Mouse (Mus musculus) embryonic facial prominence, embryonic 13.5 days (tissue): ENCODE measurements around the gene Ccdc187. TPM values are rescaled to one million over a fixed set of nuclear protein-coding genes. Genes with fewer than 3 reads are reported as not detected.

Experiments used
- ATAC-seq: fragments of 200-750 bp; cut with Nextera tagmentation; 2 replicates; pipeline ENCODE4 v1.8.0; 2017; ENCODE audit warnings: low read depth; ENCODE audit not compliant: insufficient number of reproducible peaks, insufficient read depth, low FRiP score, low TSS enrichment
- H3K27ac ChIP-seq: fragments of 300-500 bp; sonication (generic); 2 replicates; pipeline ENCODE4 v1.5.1; 2015; ENCODE audit warnings: moderate library complexity, mild to moderate bottlenecking, inconsistent platforms
- H3K27me3 ChIP-seq: fragments of 300-500 bp; sonication (generic); 2 replicates; pipeline ENCODE4 v1.6.1; 2015; ENCODE audit warnings: mild to moderate bottlenecking, inconsistent platforms
- H3K36me3 ChIP-seq: fragments of 300-500 bp; sonication (generic); 2 replicates; pipeline ENCODE4 v1.6.1; 2015; ENCODE audit warnings: mild to moderate bottlenecking, inconsistent platforms
- H3K4me1 ChIP-seq: fragments of 300-500 bp; sonication (generic); 2 replicates; pipeline ENCODE4 v1.6.1; 2015; ENCODE audit warnings: inconsistent platforms
- H3K4me2 ChIP-seq: fragments of 300-500 bp; sonication (generic); 2 replicates; pipeline ENCODE4 v1.6.1; 2015; ENCODE audit warnings: moderate library complexity, mild to moderate bottlenecking, inconsistent platforms
- H3K4me3 ChIP-seq: fragments of 300-500 bp; sonication (generic); 2 replicates; pipeline ENCODE4 v1.5.1; 2015; ENCODE audit warnings: mild to moderate bottlenecking, inconsistent platforms
- H3K9ac ChIP-seq: fragments of 300-500 bp; sonication (generic); 2 replicates; pipeline ENCODE4 v1.6.1; 2015; ENCODE audit warnings: mild to moderate bottlenecking, inconsistent platforms
- H3K9me3 ChIP-seq: fragments of 300-500 bp; sonication (generic); 2 replicates; pipeline ENCODE4 v1.6.1; 2016; ENCODE audit warnings: inconsistent platforms
- WGBS: fragments of 180-500 bp; shearing (Covaris S2); methylation state at CpG from one replicate; pipeline ENCODE4 v1.1.7; 2015; ENCODE audit warnings: mixed read lengths; 5-methylcytosine and 5-hydroxymethylcytosine counted together
- polyA plus RNA-seq: library from polyadenylated mRNA; unstranded; fragments of >200 nt; fragmentation: Nextera tagmentation; extraction: Ambion mirVana; gene quantifications from 2 replicates; pipeline ENCODE4 v1.2.1, GENCODE M21; 2015

Ccdc187 gene
- polyA plus RNA-seq, 1 experiment from 2014 or later: 0.10 TPM

- H3K27ac ChIP-seq: no peak overlapping the region
- 70% methylated on average over 3 of the region's 3 CpGs for WGBS
- H3K4me2 ChIP-seq: no peak overlapping the region
- H3K4me3 ChIP-seq: no peak overlapping the region
- no peaks in the 10 kb centered on the region for H3K36me3 ChIP-seq
- H3K4me1 ChIP-seq: peaks cover 12% of the 10 kb centered on the region; the same call in 1 of the 2 replicates
- ATAC-seq: no peak
- H3K9me3 ChIP-seq: no peaks in the 10 kb centered on the region
- H3K27me3 ChIP-seq: no peaks in the 10 kb centered on the region
- no peak overlapping the region for H3K9ac ChIP-seq
Observed at GRCm38 (mm10) chr2:26268216-26268615, 26.1 kb downstream of the Ccdc187 start.

DNA sequence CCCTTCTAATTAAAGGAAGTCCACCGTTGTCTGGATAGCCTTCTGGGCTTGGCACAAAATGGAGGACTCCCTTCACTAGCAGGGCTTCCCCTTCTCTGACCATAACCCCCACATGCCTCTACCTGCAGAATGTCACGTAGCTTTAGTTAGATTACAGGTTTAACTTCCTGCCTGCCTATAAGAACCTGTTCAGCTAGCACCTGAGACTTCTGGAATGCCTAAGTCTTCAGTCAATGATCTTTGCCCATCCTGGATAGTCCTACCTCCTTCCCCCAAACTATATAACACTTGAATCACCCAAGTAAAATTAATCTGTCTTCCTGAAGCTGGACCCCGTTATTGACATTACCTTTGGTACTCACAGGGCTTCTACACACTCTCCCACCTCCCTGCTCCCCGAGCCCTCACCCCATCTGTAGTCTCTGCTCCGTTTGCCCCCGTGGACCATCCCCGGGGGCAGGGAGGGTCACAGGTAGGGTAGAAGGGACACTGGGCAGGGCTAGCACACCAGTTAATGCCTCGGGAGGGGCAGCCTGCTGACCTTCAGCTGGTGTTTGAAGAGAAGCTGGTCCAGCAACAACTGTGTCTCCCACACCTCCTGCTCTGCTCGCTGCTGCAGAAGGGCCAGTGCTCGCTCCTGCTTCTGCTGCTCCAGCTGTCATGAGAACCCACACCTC is 28.2 kb downstream of the Ccdc187 start:
- WGBS: 77% methylated on average over 10 of the region's 10 CpGs
- H3K9ac ChIP-seq: no peak overlapping the region
- no peak for ATAC-seq
- H3K4me2 ChIP-seq: no peak overlapping the region
- no peaks in the 10 kb centered on the region for H3K36me3 ChIP-seq
- peaks cover 12% of the 10 kb centered on the region; the same call in 1 of the 2 replicates for H3K4me1 ChIP-seq
- H3K9me3 ChIP-seq: no peaks in the 10 kb centered on the region
- H3K27ac ChIP-seq: no peak overlapping the region
- H3K27me3 ChIP-seq: no peaks in the 10 kb centered on the region
- H3K4me3 ChIP-seq: no peak overlapping the region

DNA sequence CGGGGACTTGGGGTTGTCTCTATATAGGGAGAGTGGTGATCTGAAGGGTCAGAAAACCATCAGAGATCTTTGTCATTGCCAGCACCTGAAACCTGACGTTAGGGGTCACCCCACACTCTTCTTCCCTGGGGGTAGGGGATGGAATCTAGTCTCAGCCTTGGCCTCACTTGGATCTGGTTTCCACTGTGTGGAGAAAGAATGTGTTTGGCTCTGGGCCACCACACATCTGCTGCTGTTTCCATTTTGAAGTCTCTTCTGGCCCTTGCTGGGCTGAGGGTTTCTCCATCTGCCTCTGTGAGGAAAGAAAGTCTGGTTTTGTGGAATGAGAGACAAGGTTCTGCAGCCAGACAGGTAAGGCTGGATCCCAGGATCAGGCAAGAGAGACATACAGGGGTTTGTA is 29.3 kb downstream of the Ccdc187 start:
- H3K36me3 ChIP-seq: no peaks in the 10 kb centered on the region
- 60% methylated on average over 2 of the region's 2 CpGs for WGBS
- H3K4me1 ChIP-seq: peaks cover 12% of the 10 kb centered on the region; the same call in 1 of the 2 replicates
- H3K9me3 ChIP-seq: no peaks in the 10 kb centered on the region
- no peak overlapping the region for H3K4me3 ChIP-seq
- no peak overlapping the region for H3K9ac ChIP-seq
- no peaks in the 10 kb centered on the region for H3K27me3 ChIP-seq
- no peak overlapping the region for H3K4me2 ChIP-seq
- no peak for ATAC-seq
- peak overlapping the region; percentile 11; the same call in 1 of the 2 replicates for H3K27ac ChIP-seq

DNA sequence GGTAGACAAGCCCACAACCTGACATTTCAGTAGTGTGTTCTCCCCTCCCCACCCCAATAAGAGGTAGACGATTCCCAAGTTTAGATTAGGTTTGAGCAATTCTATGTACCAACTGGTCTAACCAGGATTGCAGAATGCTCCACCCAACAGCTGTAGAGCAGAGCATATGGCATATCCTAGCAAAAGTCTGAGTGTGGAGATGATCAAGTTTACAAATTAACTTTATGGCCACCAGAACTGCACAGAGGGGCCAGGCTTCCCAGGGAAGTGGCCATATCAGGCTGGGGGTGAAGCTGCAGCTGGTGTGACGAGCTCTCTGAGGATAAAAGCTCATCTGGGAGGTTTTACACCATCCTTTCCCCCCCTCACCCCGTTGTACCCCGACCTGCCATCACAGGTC is 29.7 kb downstream of the Ccdc187 start:
- WGBS: 65% methylated on average over 4 of the region's 4 CpGs
- no peak for ATAC-seq
- Histone ChIP-seq H3K4me1 (peaks cover 12% of the 10 kb centered on the region; the same call in 1 of the 2 replicates), H3K9ac (no peak overlapping the region), H3K27me3 (no peaks in the 10 kb centered on the region), H3K4me2 (no peak overlapping the region), H3K9me3 (no peaks in the 10 kb centered on the region), H3K27ac (no peak overlapping the region), H3K36me3 (no peaks in the 10 kb centered on the region), H3K4me3 (no peak overlapping the region)

DNA sequence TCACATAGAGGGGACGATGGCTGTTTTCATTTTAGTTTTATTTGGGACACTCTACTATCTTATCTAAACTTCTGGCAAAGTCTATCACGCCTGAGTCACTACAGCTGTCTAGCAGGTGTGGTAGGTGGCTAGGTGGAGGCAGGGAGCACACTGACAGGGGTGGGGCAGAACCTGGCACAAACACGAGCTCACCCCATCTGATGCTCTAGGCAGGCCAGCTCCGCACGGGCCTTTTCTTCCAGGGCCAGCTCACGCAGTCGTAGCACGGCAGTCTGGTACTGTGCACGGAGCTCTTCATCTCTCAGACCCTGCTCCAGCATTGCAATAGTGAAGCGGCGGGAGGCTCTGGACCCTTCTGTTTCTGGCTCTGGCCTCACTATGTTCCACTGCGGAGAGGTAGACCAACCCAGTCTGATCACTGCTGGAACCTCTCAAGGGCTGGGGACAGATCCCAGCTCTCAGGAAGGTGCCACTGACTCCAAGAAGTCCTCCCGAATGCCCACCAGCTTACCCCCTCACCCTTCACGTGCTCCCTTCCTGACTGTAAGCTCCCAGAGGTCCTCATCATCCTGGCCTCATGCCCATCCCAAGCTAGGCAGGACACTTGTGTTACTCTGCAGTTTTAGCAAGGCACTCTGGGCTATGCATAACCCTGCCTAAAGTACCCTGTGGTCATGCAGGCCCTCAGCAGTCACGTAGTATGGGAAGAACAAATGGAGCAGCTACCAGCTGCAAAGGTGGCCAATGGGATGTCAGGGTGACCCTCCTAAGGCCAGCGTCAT is 36.9 kb downstream of the Ccdc187 start:
- WGBS: 83% methylated on average over 16 of the region's 16 CpGs
- Histone ChIP-seq H3K36me3 (no peaks in the 10 kb centered on the region), H3K9ac (no peak overlapping the region), H3K4me1 (peaks cover 7% of the 10 kb centered on the region; the same call in 1 of the 2 replicates), H3K27ac (no peak overlapping the region), H3K4me3 (no peak overlapping the region), H3K27me3 (no peaks in the 10 kb centered on the region), H3K4me2 (no peak overlapping the region), H3K9me3 (no peaks in the 10 kb centered on the region)
- ATAC-seq: no peak

GRCm38 (mm10) chr2:26254816-26255215 is 39.5 kb downstream of the Ccdc187 start:
- ATAC-seq: no peak
- no peak overlapping the region for H3K4me3 ChIP-seq
- no peaks in the 10 kb centered on the region for H3K36me3 ChIP-seq
- 53% methylated on average over 4 of the region's 4 CpGs for WGBS
- H3K9me3 ChIP-seq: no peaks in the 10 kb centered on the region
- no peak overlapping the region for H3K9ac ChIP-seq
- H3K4me2 ChIP-seq: no peak overlapping the region
- H3K27ac ChIP-seq: no peak overlapping the region
- no peaks in the 10 kb centered on the region for H3K27me3 ChIP-seq
- H3K4me1 ChIP-seq: peaks cover 7% of the 10 kb centered on the region; the same call in 1 of the 2 replicates

- WGBS: 62% methylated on average over 8 of the region's 8 CpGs
- no peaks in the 10 kb centered on the region for H3K9me3 ChIP-seq
- H3K36me3 ChIP-seq: no peaks in the 10 kb centered on the region
- H3K27ac ChIP-seq: no peak overlapping the region
- no peak overlapping the region for H3K4me2 ChIP-seq
- no peak overlapping the region for H3K9ac ChIP-seq
- no peak overlapping the region for H3K4me3 ChIP-seq
- peaks cover 7% of the 10 kb centered on the region; the same call in 1 of the 2 replicates for H3K4me1 ChIP-seq
- no peak; the same call in 1 of the 2 replicates for ATAC-seq
- no peaks in the 10 kb centered on the region for H3K27me3 ChIP-seq
Observed at GRCm38 (mm10) chr2:26252514-26253206, 41.7 kb downstream of the Ccdc187 start.

GRCm38 (mm10) chr2:26247531-26247930 is 46.8 kb downstream of the Ccdc187 start:
- no peak for ATAC-seq
- Histone ChIP-seq H3K27me3 (no peaks in the 10 kb centered on the region), H3K4me2 (no peak overlapping the region), H3K9ac (no peak overlapping the region), H3K4me1 (0 out of 2 replicates have a peak, but pooled peaks cover under 1% of the 10 kb centered on the region), H3K36me3 (no peaks in the 10 kb centered on the region), H3K9me3 (no peaks in the 10 kb centered on the region), H3K4me3 (no peak overlapping the region), H3K27ac (no peak overlapping the region)
- 48% methylated on average over 3 of the region's 3 CpGs for WGBS

DNA sequence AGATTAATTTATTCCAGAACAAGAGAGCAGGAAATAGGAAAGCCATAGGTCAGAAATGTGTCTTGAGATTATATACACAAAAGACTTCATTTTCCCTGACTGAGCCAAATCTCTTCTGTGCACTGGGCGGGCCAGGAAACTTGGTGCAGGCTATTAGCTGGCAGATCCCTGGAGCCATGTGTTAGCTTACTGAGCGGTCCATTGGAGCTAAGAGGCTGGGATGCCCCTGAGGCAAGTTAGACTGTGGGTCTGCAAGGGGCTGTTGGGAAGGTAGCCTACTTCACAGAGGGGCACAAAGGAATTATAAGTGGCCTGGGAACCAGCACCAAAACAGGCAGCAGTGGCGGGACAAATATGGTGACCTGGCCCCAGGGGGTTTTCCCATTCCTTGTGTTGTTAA is 53.5 kb downstream of the Ccdc187 start:
- Histone ChIP-seq H3K27ac (no peak overlapping the region), H3K9ac (no peak overlapping the region), H3K4me3 (no peak overlapping the region), H3K9me3 (no peaks in the 10 kb centered on the region), H3K27me3 (no peaks in the 10 kb centered on the region), H3K4me2 (no peak overlapping the region), H3K36me3 (no peaks in the 10 kb centered on the region), H3K4me1 (peaks cover 13% of the 10 kb centered on the region)
- no peak for ATAC-seq
- 39% methylated on average over 3 of the region's 3 CpGs for WGBS

DNA sequence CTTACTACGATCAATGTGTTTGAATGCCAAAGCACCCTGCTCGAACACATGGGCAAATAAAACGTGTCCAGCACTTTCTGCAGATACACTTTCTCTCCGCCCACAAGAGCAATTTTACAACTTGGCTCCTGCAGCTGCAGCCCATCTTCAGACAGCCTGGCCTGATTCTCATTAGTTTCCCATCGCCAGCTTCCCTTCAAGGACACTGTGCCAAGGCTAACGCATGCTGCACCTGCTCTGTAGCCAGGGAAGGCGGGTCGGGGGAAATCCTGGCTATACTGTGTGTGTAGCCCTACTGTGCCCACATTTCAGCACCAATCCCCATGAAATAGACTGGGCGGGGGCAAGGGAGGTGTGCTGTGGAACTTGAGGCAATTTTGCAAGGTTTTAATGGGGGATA is 54.0 kb downstream of the Ccdc187 start:
- Histone ChIP-seq H3K4me1 (peaks cover 13% of the 10 kb centered on the region), H3K4me2 (no peak overlapping the region), H3K27ac (no peak overlapping the region), H3K36me3 (no peaks in the 10 kb centered on the region), H3K27me3 (no peaks in the 10 kb centered on the region), H3K9ac (no peak overlapping the region), H3K4me3 (no peak overlapping the region), H3K9me3 (no peaks in the 10 kb centered on the region)
- ATAC-seq: no peak
- WGBS: 51% methylated on average over 9 of the region's 9 CpGs

DNA sequence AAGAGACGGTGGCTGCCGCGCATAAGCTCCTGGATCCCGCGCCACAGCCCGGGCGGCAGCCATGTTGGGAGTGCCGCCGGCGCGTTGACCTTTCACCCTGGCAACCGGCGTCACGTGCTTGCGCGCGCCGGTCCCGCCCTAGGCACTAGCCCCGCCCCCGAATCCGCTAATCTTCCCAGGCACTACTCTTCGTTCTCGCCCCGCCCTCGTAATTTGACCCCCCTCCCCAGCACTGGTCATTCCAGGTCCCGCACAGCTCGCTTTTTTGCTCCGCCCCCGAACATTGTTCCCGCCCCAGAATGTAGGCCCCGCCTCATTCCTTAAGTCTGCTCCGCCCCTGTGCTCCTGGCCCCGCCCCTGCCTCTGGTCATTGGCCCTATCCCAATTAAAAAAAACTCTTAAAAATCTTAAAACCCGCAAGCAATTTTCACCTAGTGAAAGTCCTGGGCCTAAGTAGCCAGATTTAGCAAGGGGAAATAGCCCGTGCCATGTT is 57.0 kb downstream of the Ccdc187 start, which contains the start of gene Qsox2:
Gene Qsox2, minus strand, starts transcription at position 236 of the 493 bp plus-strand sequence.
- Histone ChIP-seq H3K4me1 (peaks cover 13% of the 10 kb centered on the region), H3K4me3 (peak within 1 kb of the TSS; percentile 90), H3K9ac (peak within 1 kb of the TSS; percentile 88), H3K27me3 (no peaks in the 10 kb centered on the region), H3K27ac (peak within 1 kb of the TSS; percentile 78), H3K4me2 (peak within 1 kb of the TSS; percentile 77), H3K9me3 (no peaks in the 10 kb centered on the region), H3K36me3 (no peaks in the 10 kb centered on the region)
- peak; percentile 84 for ATAC-seq
- WGBS: 2% methylated on average over 36 of the region's 36 CpGs
